10 mouse cellular contexts compared by ENCODE assay signal in genomic region chr5:104108127-104108875, GRCm38 (mm10). TPM values are rescaled to one million over a fixed set of nuclear protein-coding genes. Genes with fewer than 3 reads are reported as not detected.
DNase-seq lines count a peak whose midpoint lies in the region; ATAC-seq and TF ChIP-seq lines count a peak whose summit lies in the region.
"Had no signal": no experiment of that assay in that cellular context is flagged by ENCODE, and none has a peak within 500 bp of the region (broad histone marks: within the 10 kb centered on the region; RNA-seq: fewer than 3 reads in every experiment).

No protein-coding gene starts in this region.

- H3K79me2 ChIP-seq in heart, adult 2 months (replicated peaks; ENCODE audit: control insufficient read depth, insufficient read depth, low read length) = no peaks in the 10 kb centered on the region; the same call in 1 of the 2 replicates

- H3K4me1 ChIP-seq in heart, adult 2 months (ENCODE audit: control insufficient read depth, insufficient read depth, low read length) = peaks cover 16% of the 10 kb centered on the region
- peaks cover 89% of the 10 kb centered on the region for H3K4me1 ChIP-seq in E14TG2a.4 (replicated peaks; ENCODE audit: low read depth, low read length)
- peaks cover 54% of the 10 kb centered on the region for H3K4me1 ChIP-seq in forebrain, embryonic 15.5 days

- H3K4me3 ChIP-seq in heart, adult 2 months = peak overlapping the region; percentile 29; the same call in 1 of the 2 replicates
- peak overlapping the region; percentile 29 for H3K4me3 ChIP-seq in E14TG2a.4 (replicated peaks; ENCODE audit: low read length)
- peak overlapping the region; percentile 28 for H3K4me3 ChIP-seq in forebrain, embryonic 15.5 days

- DNase-seq in heart, adult 2 months = peak in 1 of 2 experiments; percentile 25
- no peak for DNase-seq in heart, postnatal 25 days (ENCODE audit: low spot score)
- peak; percentile 65 for DNase-seq in mesoderm, embryonic 11.5 days (ENCODE audit: low read depth, low spot score)
- DNase-seq in adipocyte (ENCODE audit: low spot score) = no peak
- DNase-seq in urinary bladder, postnatal 14 days (ENCODE audit: low spot score) = no peak
- DNase-seq in right cerebral cortex, postnatal 25 days = no peak

- intact Hi-C loops in heart, adult 2 months (cut with DNase I) = no loop called here
- intact Hi-C loops in heart, postnatal 25 days (cut with DNase I) = no loop called here

- peaks cover 20% of the 10 kb centered on the region for H3K36me3 ChIP-seq in heart, adult 2 months (ENCODE audit: control insufficient read depth, insufficient read depth, low read length)
- no peaks in the 10 kb centered on the region for H3K36me3 ChIP-seq in E14TG2a.4 (ENCODE audit: insufficient read depth, low read length)
- H3K36me3 ChIP-seq in forebrain, embryonic 15.5 days = no peaks in the 10 kb centered on the region

- no peak for TF ChIP-seq CTCF in heart, adult 2 months (IDR thresholded peaks at IDR 0.05)
- no peak for TF ChIP-seq CTCF in E14TG2a.4 (conservative IDR thresholded peaks at IDR 0.05; ENCODE audit: low read length)

- WGBS in heart, adult 2 months = 46% methylated on average over 11 of the region's 11 CpGs
- WGBS in forebrain, embryonic 15.5 days = 47% methylated on average over 11 of the region's 11 CpGs

- TF ChIP-seq POLR2A in heart, adult 2 months (IDR thresholded peaks at IDR 0.05; ENCODE audit: insufficient read depth, low read depth, low read length) = peak; percentile 50; the same call in 1 of the 2 replicates

- peak overlapping the region; percentile 96 for H3K27ac ChIP-seq in heart, adult 2 months
- H3K27ac ChIP-seq in forebrain, embryonic 15.5 days (replicated peaks) = peak overlapping the region; percentile 81

- H3K9me3 ChIP-seq in E14TG2a.4 (ENCODE audit: low read length) = no peaks in the 10 kb centered on the region
- no peaks in the 10 kb centered on the region for H3K9me3 ChIP-seq in forebrain, embryonic 15.5 days

- peak overlapping the region; percentile 45 for H3K4me2 ChIP-seq in forebrain, embryonic 15.5 days (replicated peaks)

- peak overlapping the region; percentile 26 for H3K9ac ChIP-seq in heart, adult 2 months (ENCODE audit: low read depth, low read length)
- H3K9ac ChIP-seq in forebrain, embryonic 15.5 days (replicated peaks) = peak overlapping the region; percentile 36; the same call in 1 of the 2 replicates

- H3K27me3 ChIP-seq in heart, adult 2 months (ENCODE audit: control insufficient read depth, insufficient read depth, low read length) = no peaks in the 10 kb centered on the region
- H3K27me3 ChIP-seq in E14TG2a.4 (ENCODE audit: insufficient read depth, low read length) = no peaks in the 10 kb centered on the region
- H3K27me3 ChIP-seq in forebrain, embryonic 15.5 days = no peaks in the 10 kb centered on the region

- ATAC-seq in forebrain, embryonic 15.5 days (replicated peaks) = peak; percentile 21; the same call in 1 of the 2 replicates

- 0 out of 2 replicates have a peak, but pooled peaks have one; percentile 23 for TF ChIP-seq EP300 in heart, adult 2 months (IDR thresholded peaks at IDR 0.05; ENCODE audit: insufficient read depth, low read depth, low read length)

RNA-seq across cellular contexts. Expression of gene Sparcl1, which starts 5.2 kb away (rescaled TPM):
- 100 to 1,000 TPM; 182 to 219 TPM for total RNA-seq in heart, adult 2 months (2021)
- 122 and 281 TPM in 2 replicates for polyA plus RNA-seq in heart, adult 2 months (2012; rRNA removed)
- 100 to 1,000 TPM; 191 to 258 TPM for total RNA-seq in heart, postnatal 25 days (2021)
- polyA plus RNA-seq in forebrain, embryonic 15.5 days (2015; fragmentation: Nextera tagmentation; extraction: Ambion mirVana) = 84.2 and 92.8 TPM in 2 replicates
- total RNA-seq: neutrophil, adult 5-6 weeks had no signal

RNA-seq across cellular contexts. Expression of gene Gm17660, which starts 30.9 kb away (rescaled TPM):
- total RNA-seq in heart, adult 2 months (2021) = not detected
- not detected in 2 replicates for polyA plus RNA-seq in heart, adult 2 months (2012; rRNA removed)
- total RNA-seq in heart, postnatal 25 days (2021) = not detected
- 0.47 TPM in 1 of 2 replicates, not detected in the other for polyA plus RNA-seq in forebrain, embryonic 15.5 days (2015; fragmentation: Nextera tagmentation; extraction: Ambion mirVana)
- total RNA-seq: neutrophil, adult 5-6 weeks had no signal
- polyA plus RNA-seq: frontal cortex, adult 2 months had no signal
